Mouse (Mus musculus) limb, embryonic 14.5 days (tissue): Measurements from ENCODE around the gene Ywhae. TPM values are rescaled to one million over a fixed set of nuclear protein-coding genes. Genes with fewer than 3 reads are reported as not detected.
"Not testable (repeated sequence)": the region's sequence is repeated elsewhere in the genome, so short reads cannot be mapped to it uniquely, and the experiment has no call there.

Experiments
- ATAC-seq: fragments of 200-750 bp; cut with Nextera tagmentation; 2 replicates; pipeline ENCODE4 v1.8.0; 2017; ENCODE audit warnings: low read depth, moderate number of reproducible peaks, moderate TSS enrichment; ENCODE audit not compliant: low FRiP score
- DNase-seq: peaks from one replicate; pipeline ENCODE4 v3.0.0-alpha.2; 2015; ENCODE audit warnings: low spot score
- H3K27ac ChIP-seq: fragments of 300-500 bp; sonication (generic); replicated peaks from 2 replicates; pipeline ENCODE4 v1.5.1; 2014; ENCODE audit warnings: low read depth, mild to moderate bottlenecking, low read length, moderate library complexity, mixed read lengths
- H3K27me3 ChIP-seq: fragments of 300-500 bp; sonication (generic); 2 replicates; pipeline ENCODE4 v1.6.1; 2014; ENCODE audit warnings: low read length, mixed read lengths; ENCODE audit not compliant: control insufficient read depth, insufficient read depth
- H3K36me3 ChIP-seq: fragments of 300-500 bp; sonication (generic); 2 replicates; pipeline ENCODE4 v1.6.1; 2014; ENCODE audit warnings: mild to moderate bottlenecking, low read length, moderate library complexity, mixed read lengths; ENCODE audit not compliant: control insufficient read depth, insufficient read depth
- H3K4me1 ChIP-seq: fragments of 300-500 bp; sonication (generic); 2 replicates; pipeline ENCODE4 v1.6.1; 2014; ENCODE audit warnings: antibody characterized with exemption, low read length, mixed read lengths; ENCODE audit not compliant: control insufficient read depth, insufficient read depth
- H3K4me2 ChIP-seq: fragments of 300-500 bp; sonication (generic); replicated peaks from 2 replicates; pipeline ENCODE4 v1.6.1; 2014; ENCODE audit warnings: low read depth, mild to moderate bottlenecking, low read length, moderate library complexity; ENCODE audit not compliant: severe bottlenecking
- H3K4me3 ChIP-seq: fragments of 300-500 bp; sonication (generic); replicated peaks from 2 replicates; pipeline ENCODE4 v1.5.1; 2014; ENCODE audit warnings: low read length
- H3K9ac ChIP-seq: fragments of 300-500 bp; sonication (generic); 2 replicates; pipeline ENCODE4 v1.6.1; 2014; ENCODE audit warnings: mild to moderate bottlenecking, low read depth, low read length, moderate library complexity; ENCODE audit not compliant: severe bottlenecking
- H3K9me3 ChIP-seq: fragments of 300-500 bp; sonication (generic); 2 replicates; pipeline ENCODE4 v1.6.1; 2016; ENCODE audit warnings: low read length; ENCODE audit not compliant: control insufficient read depth
- POLR2A ChIP-seq: fragments of 200-500 bp; IDR thresholded peaks from 2 replicates; pipeline ENCODE4 v1.8.0; 2012; ENCODE audit warnings: inconsistent platforms, mild to moderate bottlenecking, moderate library complexity, borderline replicate concordance; ENCODE audit not compliant: insufficient read depth, insufficient read length; ENCODE audit errors: extremely low read depth
- WGBS: fragments of 180-500 bp; shearing (Covaris S2); extraction: QIAGEN DNeasy Blood & Tissue Kit; methylation state at CpG from one replicate; pipeline ENCODE4 v1.1.7; 2014; 5-methylcytosine and 5-hydroxymethylcytosine counted together
- polyA plus RNA-seq, 2 experiments: library from polyadenylated mRNA; depleted of rRNA in 1 of 2; stranded (reverse) in 1 of 2; unstranded in 1 of 2; fragments of >200 nt; fragmentation: Nextera tagmentation in 1 of 2; extraction: Ambion mirVana in 1 of 2; gene quantifications; 2 replicates each; pipeline versions ENCODE4 v1.2.1 to v1.2.3; 2012 to 2014

Ywhae gene
- polyA plus RNA-seq, 2 experiments: 629 to 772 TPM

DNA sequence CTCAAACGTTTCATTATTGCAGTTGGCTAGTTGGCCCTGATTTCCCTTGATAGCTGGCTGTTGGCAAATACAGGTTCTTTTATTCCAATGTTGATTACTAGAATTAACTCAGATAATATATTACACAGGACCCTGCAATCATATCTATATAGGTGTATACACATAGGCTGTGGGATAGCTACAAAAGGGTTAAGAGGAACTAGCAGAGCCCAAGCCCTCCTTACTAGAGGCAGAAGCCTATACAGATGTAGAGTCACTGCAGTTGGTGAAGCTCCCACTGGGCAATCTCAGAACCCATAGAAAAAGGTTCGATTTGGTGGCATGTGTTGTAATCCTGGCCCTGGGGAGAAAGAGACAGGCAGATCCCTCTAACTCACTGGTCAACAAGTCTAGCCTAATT, 5.5 kb upstream of the Ywhae start:
- H3K4me1 ChIP-seq: peaks cover 4% of the 10 kb centered on the region; the same call in 1 of the 2 replicates
- H3K4me2 ChIP-seq: no peak overlapping the region
- no peak for DNase-seq
- no peak for TF ChIP-seq POLR2A
- no peaks in the 10 kb centered on the region for H3K9me3 ChIP-seq
- H3K4me3 ChIP-seq: no peak overlapping the region
- WGBS: 69% methylated on average over 2 of the region's 2 CpGs
- H3K9ac ChIP-seq: no peak overlapping the region
- H3K27me3 ChIP-seq: no peaks in the 10 kb centered on the region
- no peak for ATAC-seq
- no peaks in the 10 kb centered on the region for H3K36me3 ChIP-seq
- H3K27ac ChIP-seq: no peak overlapping the region

DNA sequence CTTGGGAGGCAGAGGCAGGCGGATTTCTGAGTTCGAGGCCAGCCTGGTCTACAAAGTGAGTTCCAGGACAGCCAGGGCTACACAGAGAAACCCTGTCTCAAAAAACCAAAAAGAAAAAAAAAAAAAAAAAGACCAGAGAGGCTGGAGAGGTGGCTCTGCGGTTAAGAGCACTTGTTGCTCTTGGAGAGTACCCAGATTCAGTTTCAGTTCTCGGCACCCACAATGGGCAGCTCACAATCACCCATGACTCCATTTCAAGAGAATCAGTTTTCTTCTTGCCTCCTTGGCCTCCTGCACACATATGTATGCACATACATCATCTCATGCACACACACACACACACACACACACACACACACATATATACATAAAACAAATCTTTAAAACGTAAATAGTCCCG, 5.0 kb upstream of the Ywhae start:
- not testable (repeated sequence) for H3K4me1 ChIP-seq, ATAC-seq, H3K9me3 ChIP-seq, H3K9ac ChIP-seq, H3K27me3 ChIP-seq, DNase-seq, H3K36me3 ChIP-seq, H3K4me3 ChIP-seq, H3K27ac ChIP-seq, H3K4me2 ChIP-seq
- WGBS: 84% methylated on average over 5 of the region's 6 CpGs

DNA sequence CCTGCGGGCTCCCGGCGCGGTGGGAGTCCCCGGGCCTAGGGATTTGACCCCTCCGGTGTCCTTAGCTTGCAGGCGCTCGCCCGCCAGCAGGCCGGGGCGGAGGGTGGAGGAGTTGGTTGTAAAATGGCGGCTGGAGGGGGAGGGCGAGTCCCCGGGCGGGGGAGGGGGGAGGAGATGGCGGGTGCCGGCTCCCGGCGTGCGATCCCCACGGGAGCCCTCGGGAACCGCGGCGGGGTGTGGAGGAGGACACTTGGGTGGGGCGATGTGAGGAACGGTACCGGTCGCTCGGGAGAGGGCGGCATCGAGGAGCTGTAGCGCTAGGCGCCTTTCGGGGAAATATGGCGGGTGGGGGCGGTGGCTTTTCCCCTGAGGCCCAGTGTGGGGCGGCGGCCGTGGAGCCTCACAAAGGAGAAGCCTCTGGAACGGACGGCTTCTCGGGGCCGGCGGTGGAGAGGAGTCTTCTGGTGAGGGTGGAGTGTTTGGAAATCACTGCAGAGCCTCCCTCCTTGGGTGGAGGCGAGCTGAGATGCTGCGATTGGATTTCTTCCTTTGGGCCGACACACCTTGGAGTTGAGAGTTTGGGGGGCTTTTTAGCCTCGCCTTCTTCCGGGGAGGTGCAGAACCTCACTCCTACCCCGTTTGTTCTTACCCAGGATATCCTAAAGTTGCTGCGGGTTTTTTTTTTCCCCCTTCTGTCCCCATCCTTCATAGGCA, 715 bp downstream of the Ywhae start:
- ATAC-seq (peak; percentile 59), DNase-seq (peak; percentile 55)
- TF ChIP-seq POLR2A: no peak
- Histone ChIP-seq H3K9ac (peak overlapping the region; percentile 99), H3K4me3 (peak overlapping the region; percentile 83), H3K9me3 (no peaks in the 10 kb centered on the region), H3K36me3 (peaks cover 7% of the 10 kb centered on the region), H3K4me2 (peak overlapping the region; percentile 85), H3K27ac (peak overlapping the region; percentile 97), H3K27me3 (no peaks in the 10 kb centered on the region), H3K4me1 (peaks cover 31% of the 10 kb centered on the region)
- under 1% methylated on average over 45 of the region's 52 CpGs for WGBS

DNA sequence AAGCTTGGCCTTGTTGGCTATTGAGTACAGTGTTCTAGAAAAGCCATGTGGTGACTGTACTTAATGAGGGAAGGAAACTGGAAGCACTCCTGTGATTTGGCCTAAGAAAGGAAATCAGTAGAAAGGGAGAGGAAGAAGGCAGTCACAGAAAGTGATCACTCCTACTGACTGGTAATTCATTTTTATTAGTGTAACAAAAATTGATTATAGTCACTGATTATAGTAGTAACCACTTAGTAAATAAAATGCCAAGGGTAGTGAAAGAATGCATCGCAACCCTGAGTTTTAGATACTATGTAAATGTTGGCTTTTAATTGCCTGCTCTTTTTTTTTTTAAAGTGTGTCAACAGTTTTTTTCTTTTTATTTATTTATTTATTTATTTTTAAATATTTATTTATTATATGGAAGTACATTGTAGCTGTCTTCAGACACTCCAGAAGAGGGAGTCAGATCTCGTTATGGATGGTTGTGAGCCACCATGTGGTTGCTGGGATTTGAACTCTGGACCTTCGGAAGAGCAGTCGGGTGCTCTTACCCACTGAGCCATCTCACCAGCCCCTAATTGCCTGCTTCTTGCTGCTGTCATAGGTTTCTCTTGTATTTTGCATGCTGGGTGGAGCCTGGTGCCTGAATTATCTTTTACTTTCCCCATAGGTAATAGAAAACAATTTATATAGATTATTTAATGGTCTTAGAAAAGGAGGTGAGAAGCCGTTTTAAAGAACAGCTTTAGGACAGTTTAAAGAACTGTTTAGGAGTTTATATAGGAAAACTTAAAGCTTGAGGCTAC, 3.0 kb downstream of the Ywhae start:
- DNase-seq (no peak), ATAC-seq (no peak)
- Histone ChIP-seq H3K4me2 (peak overlapping the region; percentile 85), H3K27ac (no peak overlapping the region), H3K27me3 (no peaks in the 10 kb centered on the region), H3K4me3 (peak overlapping the region; percentile 83; the same call in 1 of the 2 replicates), H3K4me1 (peaks cover 43% of the 10 kb centered on the region), H3K9me3 (no peaks in the 10 kb centered on the region), H3K9ac (no peak overlapping the region), H3K36me3 (peaks cover 11% of the 10 kb centered on the region)
- no peak for TF ChIP-seq POLR2A
- 75% methylated on average over 5 of the region's 5 CpGs for WGBS

DNA sequence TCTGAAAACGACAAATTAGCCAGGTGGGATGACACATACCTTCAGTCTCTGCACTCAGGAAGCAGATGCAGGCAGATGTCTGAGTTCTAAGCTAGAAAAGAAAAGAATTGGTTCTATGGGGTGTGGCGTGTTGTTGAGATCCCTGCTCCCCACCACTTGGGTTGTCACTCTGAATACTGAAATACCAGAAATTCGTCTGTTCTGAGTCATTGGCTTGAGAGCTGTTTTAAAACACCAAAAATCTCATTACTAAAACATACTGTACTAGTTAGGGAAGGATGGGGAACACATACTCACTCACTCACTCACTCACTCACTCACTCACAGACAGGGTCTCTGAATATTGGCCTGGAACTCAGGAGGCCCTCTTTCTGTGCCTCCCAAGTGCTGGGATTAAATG, 4.3 kb downstream of the Ywhae start:
- Histone ChIP-seq H3K27me3 (no peaks in the 10 kb centered on the region), H3K4me2 (no peak overlapping the region), H3K36me3 (peaks cover 11% of the 10 kb centered on the region), H3K9ac (no peak overlapping the region), H3K4me1 (peaks cover 48% of the 10 kb centered on the region), H3K9me3 (no peaks in the 10 kb centered on the region), H3K27ac (no peak overlapping the region), H3K4me3 (no peak overlapping the region)
- no peak for TF ChIP-seq POLR2A
- no peak for DNase-seq
- 56% methylated on average over 3 of the region's 3 CpGs for WGBS
- ATAC-seq: no peak
